Mouse (Mus musculus) lung, embryonic 14.5 days (tissue): ENCODE results near the gene Rac3. TPM values are rescaled to one million over a fixed set of nuclear protein-coding genes. Genes with fewer than 3 reads are reported as not detected.

Experiments used
- ATAC-seq: fragments of 200-750 bp; cut with Nextera tagmentation; 2 replicates; pipeline ENCODE4 v1.8.0; 2017; ENCODE audit warnings: mild to moderate bottlenecking, moderate TSS enrichment, moderate library complexity; ENCODE audit not compliant: insufficient read depth
- DNase-seq: peaks from one replicate; pipeline ENCODE4 v3.0.0-alpha.2; 2015
- H3K27ac ChIP-seq: fragments of 300-500 bp; sonication (generic); 2 replicates; pipeline ENCODE4 v1.5.1; 2014; ENCODE audit warnings: low read depth, mild to moderate bottlenecking, moderate library complexity
- H3K27me3 ChIP-seq: fragments of 300-500 bp; sonication (generic); 2 replicates; pipeline ENCODE4 v1.6.1; 2014; ENCODE audit warnings: low read length, control low read depth; ENCODE audit not compliant: insufficient read depth
- H3K36me3 ChIP-seq: fragments of 300-500 bp; sonication (generic); 2 replicates; pipeline ENCODE4 v1.6.1; 2014; ENCODE audit warnings: control low read depth; ENCODE audit not compliant: insufficient read depth
- H3K4me1 ChIP-seq: fragments of 300-500 bp; sonication (generic); 2 replicates; pipeline ENCODE4 v1.6.1; 2014; ENCODE audit warnings: antibody characterized with exemption, control low read depth; ENCODE audit not compliant: insufficient read depth
- H3K4me2 ChIP-seq: fragments of 300-500 bp; sonication (generic); 2 replicates; pipeline ENCODE4 v1.6.1; 2014; ENCODE audit warnings: mild to moderate bottlenecking
- H3K4me3 ChIP-seq: fragments of 300-500 bp; sonication (generic); 2 replicates; pipeline ENCODE4 v1.5.1; 2014; ENCODE audit warnings: low read depth, low read length
- H3K9ac ChIP-seq: fragments of 300-500 bp; sonication (generic); 2 replicates; pipeline ENCODE4 v1.6.1; 2014
- H3K9me3 ChIP-seq: fragments of 300-500 bp; sonication (generic); 2 replicates; pipeline ENCODE4 v1.6.1; 2016; ENCODE audit warnings: low read depth, low read length, control low read depth
- CTCF ChIP-seq: IDR thresholded peaks from 2 replicates; pipeline ENCODE4 v1.5.1; 2016; ENCODE audit warnings: antibody characterized with exemption, low read depth
- WGBS: fragments of 180-500 bp; shearing (Covaris S2); extraction: QIAGEN DNeasy Blood & Tissue Kit; methylation state at CpG from one replicate; pipeline ENCODE4 v1.1.7; 2014; 5-methylcytosine and 5-hydroxymethylcytosine counted together
- polyA plus RNA-seq: library from polyadenylated mRNA; unstranded; fragments of >200 nt; fragmentation: Nextera tagmentation; extraction: Ambion mirVana; gene quantifications from 2 replicates; pipeline ENCODE4 v1.2.1, GENCODE M21; 2014

Gene Rac3
- polyA plus RNA-seq, 1 experiment from 2014 or later: 10.3 TPM

DNA sequence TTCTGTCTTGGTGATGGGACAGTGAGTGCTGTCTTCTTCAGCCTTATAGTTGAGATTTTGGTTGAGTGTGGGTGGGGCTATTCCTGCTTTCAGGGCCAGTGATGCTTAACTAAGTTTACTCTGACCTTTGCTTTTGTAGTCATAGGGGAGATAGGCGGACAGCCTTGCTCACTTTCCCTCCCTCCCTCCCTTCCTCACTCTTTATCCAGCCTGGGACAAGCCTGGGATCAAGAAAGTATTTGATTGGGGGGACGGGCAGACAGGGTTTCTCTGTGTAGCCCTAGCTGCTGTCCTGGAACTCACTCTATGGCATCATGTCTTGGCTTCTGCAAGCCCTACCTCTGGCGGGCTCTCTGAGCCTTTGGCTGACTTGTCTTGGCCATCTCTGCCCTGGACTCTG is 27.8 kb upstream of the Rac3 start:
- peaks cover 50% of the 10 kb centered on the region for H3K36me3 ChIP-seq
- no peaks in the 10 kb centered on the region for H3K9me3 ChIP-seq
- no peak overlapping the region for H3K4me2 ChIP-seq
- WGBS: 77% methylated on average over 3 of the region's 3 CpGs
- no peak overlapping the region for H3K9ac ChIP-seq
- DNase-seq (no peak), ATAC-seq (no peak)
- no peaks in the 10 kb centered on the region; the same call in 1 of the 2 replicates for H3K4me1 ChIP-seq
- no peaks in the 10 kb centered on the region for H3K27me3 ChIP-seq
- no peak overlapping the region for H3K27ac ChIP-seq
- TF ChIP-seq CTCF: no peak
- H3K4me3 ChIP-seq: no peak overlapping the region

DNA sequence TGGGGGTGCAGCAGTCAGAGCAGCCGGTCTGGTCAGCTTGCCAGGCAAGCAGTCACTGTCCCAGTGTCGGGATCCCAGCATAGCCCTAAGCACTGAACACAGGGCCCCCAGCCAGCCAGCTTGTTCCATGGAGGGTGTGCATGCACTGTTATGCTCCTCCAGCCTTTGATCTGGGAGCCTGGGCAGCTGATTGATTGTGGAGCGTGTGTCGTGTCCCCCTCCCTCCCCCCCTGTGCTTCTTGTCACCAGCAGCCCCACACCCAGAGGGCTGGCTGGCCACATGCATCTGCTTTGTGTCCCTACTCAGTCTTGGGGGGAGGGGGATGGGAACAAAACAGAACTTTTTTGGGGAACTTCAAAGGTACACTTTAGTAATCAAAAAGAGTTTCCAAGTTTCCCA is 26.1 kb upstream of the Rac3 start:
- 8% methylated on average over 4 of the region's 4 CpGs for WGBS
- Histone ChIP-seq H3K4me1 (no peaks in the 10 kb centered on the region; the same call in 1 of the 2 replicates), H3K9me3 (no peaks in the 10 kb centered on the region), H3K9ac (no peak overlapping the region; the same call in 1 of the 2 replicates), H3K36me3 (peaks cover 46% of the 10 kb centered on the region), H3K4me3 (no peak overlapping the region), H3K27ac (peak overlapping the region; percentile 33), H3K27me3 (no peaks in the 10 kb centered on the region), H3K4me2 (0 out of 2 replicates have a peak overlapping the region, but pooled peaks have one; percentile 18)
- ATAC-seq: peak; percentile 93
- TF ChIP-seq CTCF: no peak
- peak; percentile 79 for DNase-seq

DNA sequence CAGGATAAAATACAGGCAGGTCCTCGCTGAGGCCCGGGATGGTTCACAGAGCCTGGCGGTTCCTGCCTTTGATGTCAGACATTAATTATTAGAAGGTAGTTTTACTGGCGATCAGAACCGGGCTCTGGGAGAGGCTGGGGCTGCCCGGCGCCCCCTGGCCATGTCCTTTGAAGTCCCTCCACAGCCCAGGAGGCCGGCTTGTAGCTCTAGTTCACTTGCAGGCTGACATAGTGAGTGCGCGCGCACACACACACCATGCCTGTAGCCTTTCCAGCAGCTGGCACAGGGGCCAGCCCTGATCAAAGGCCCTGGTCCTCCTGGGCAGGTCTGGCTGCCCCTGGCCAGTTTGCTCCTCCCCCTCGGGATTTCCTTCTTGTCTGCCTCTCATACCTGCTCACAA is 25.6 kb upstream of the Rac3 start:
- no peak for TF ChIP-seq CTCF
- Histone ChIP-seq H3K27ac (peak overlapping the region; percentile 33), H3K4me1 (no peaks in the 10 kb centered on the region; the same call in 1 of the 2 replicates), H3K9me3 (no peaks in the 10 kb centered on the region), H3K36me3 (peaks cover 46% of the 10 kb centered on the region), H3K4me2 (peak overlapping the region; percentile 2; the same call in 1 of the 2 replicates), H3K27me3 (no peaks in the 10 kb centered on the region), H3K4me3 (no peak overlapping the region), H3K9ac (no peak overlapping the region)
- WGBS: 27% methylated on average over 12 of the region's 12 CpGs
- DNase-seq: peak; percentile 41
- peak; percentile 59 for ATAC-seq

DNA sequence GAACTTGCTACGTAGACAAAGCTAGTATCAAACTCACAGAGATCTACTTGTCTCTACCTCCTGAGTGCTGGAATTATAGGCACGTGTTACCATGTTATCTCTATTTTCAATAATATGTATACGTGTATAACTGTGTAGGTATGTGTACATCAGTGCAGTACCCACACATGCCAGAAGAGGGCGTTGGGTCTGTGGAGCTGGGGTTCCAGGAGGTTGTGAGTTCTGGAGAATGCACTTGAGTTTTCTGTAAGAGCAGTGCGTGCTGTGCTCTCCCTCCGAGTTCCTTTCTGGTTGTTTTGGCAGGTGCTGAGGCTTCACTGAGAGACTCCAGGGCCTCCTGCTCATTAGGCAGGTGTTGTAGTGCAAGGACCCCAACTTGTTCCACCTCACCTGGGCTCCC is 24.7 kb upstream of the Rac3 start:
- Histone ChIP-seq H3K4me2 (no peak overlapping the region), H3K9ac (no peak overlapping the region), H3K36me3 (peaks cover 49% of the 10 kb centered on the region), H3K4me1 (no peaks in the 10 kb centered on the region; the same call in 1 of the 2 replicates), H3K4me3 (no peak overlapping the region), H3K27me3 (no peaks in the 10 kb centered on the region), H3K9me3 (no peaks in the 10 kb centered on the region), H3K27ac (no peak overlapping the region)
- DNase-seq: peak; percentile 20
- WGBS: 89% methylated on average over 6 of the region's 6 CpGs
- ATAC-seq: no peak
- peak; percentile 57 for TF ChIP-seq CTCF

DNA sequence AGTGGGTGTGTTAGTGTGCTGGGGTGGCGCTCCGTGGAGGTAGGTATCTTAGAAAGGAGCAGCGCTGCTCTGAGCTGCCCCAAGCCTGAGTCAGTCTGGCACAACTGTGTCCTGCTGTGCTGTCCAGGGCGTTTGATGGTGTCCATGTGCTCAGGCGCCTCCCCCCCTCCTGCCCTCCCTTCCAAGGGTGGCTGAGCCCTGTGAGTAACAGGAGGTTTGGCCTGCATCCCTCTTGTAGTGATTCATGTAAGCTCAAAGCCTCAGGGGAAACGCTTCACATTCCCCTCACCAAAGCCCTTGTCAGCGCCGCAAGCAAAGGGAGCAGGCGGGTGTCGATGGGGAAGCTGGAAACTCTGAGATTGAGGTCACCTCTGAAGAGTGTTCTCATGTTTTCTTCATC is 23.5 kb upstream of the Rac3 start:
- H3K4me2 ChIP-seq: no peak overlapping the region
- H3K4me3 ChIP-seq: no peak overlapping the region
- H3K9ac ChIP-seq: no peak overlapping the region
- ATAC-seq: no peak
- DNase-seq: peak; percentile 45
- H3K36me3 ChIP-seq: peaks cover 53% of the 10 kb centered on the region
- no peaks in the 10 kb centered on the region; the same call in 1 of the 2 replicates for H3K4me1 ChIP-seq
- WGBS: 42% methylated on average over 10 of the region's 10 CpGs
- H3K27me3 ChIP-seq: no peaks in the 10 kb centered on the region
- TF ChIP-seq CTCF: no peak
- no peaks in the 10 kb centered on the region for H3K9me3 ChIP-seq
- peak overlapping the region; percentile 21; the same call in 1 of the 2 replicates for H3K27ac ChIP-seq

DNA sequence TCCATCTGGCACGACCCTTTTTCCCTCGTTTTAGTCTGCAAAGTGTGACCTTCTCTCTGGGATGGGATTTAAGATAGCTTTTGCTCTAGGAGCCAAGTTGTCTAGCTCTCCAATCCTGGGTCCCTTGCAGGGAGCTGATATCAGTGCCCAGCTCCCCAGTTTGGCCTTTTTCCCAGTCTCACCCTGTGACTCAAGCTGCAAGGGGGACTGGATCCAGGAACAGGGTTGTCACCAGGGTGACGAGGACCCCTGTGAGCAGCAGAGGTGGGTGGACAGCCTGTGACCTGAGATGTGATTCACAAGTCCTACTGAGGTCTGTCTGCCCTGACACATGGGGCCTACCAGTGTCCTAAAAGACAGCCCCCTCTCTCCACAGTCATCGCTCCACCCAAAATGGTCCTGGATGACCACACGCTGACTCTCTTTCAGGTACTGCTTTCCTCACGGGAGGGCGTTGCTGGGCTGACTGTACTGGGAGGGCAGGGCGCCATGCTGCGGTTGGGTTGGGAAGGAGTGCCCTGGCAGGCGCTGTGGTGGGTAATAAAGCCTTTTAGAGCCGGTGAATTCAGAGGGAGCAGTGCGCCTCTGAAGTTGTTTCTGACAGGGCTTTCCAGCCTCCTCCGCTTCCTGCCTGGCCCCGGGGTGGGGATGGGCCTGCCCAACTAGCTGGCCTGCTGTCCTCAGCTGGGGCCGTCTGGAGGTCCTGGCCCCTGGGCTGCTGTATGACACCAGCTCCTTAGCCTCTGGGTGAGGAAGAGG is 17.4 kb upstream of the Rac3 start:
- H3K4me2 ChIP-seq: no peak overlapping the region
- no peak overlapping the region for H3K4me3 ChIP-seq
- H3K27me3 ChIP-seq: no peaks in the 10 kb centered on the region
- H3K27ac ChIP-seq: peak overlapping the region; percentile 6
- peaks cover 48% of the 10 kb centered on the region for H3K36me3 ChIP-seq
- WGBS: 45% methylated on average over 15 of the region's 15 CpGs
- peaks cover 22% of the 10 kb centered on the region for H3K4me1 ChIP-seq
- no peak; the same call in 1 of the 2 replicates for ATAC-seq
- H3K9ac ChIP-seq: 0 out of 2 replicates have a peak overlapping the region, but pooled peaks have one; percentile 13
- DNase-seq: peak; percentile 36
- TF ChIP-seq CTCF: no peak
- no peaks in the 10 kb centered on the region for H3K9me3 ChIP-seq

DNA sequence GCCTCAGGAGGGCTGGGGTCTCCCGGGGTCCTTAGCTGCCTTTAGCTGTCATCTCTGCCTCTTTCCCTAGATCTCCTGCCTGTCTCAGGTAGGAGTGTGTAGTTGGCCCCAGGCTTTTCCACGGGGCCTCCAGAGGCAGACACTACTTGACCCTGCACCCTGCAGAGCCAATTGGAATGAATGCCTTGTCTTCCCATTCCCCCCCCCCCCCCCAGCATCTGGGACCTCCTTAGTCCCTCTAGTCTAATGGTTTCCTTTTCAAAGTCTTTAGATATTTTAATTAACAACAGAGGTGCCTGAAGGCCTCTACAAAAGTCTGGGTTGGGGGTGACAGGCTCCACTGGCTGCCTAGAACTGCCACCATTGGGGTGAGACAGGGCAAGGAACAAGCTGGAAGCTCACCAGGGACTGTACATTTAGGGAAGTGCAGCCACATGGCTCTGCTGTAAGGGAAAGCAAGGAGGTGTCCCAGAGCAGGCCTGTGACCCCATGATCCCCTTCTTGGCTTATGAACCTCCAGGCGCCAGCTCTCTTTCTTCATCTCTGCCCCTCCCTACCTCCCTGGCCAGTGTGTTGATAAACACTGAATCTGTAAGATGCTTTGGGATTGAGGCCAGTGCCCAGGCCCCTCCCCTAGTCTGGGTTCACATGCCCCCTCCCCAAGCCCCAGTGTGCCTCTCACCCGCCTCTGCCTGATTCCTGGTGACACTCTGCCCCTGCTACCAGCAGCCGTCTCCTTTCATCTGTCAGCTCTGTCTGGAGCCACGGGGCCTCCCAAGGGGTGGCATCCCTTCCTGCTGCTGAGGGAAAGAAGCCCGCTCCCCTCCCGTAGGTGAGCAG is 16.6 kb upstream of the Rac3 start:
- DNase-seq: peak; percentile 75

More for the DNA sequence above, 16.6 kb upstream of the Rac3 start:
- Histone ChIP-seq H3K27ac (peak overlapping the region; percentile 40), H3K9me3 (no peaks in the 10 kb centered on the region), H3K4me2 (no peak overlapping the region), H3K9ac (no peak overlapping the region), H3K4me1 (peaks cover 22% of the 10 kb centered on the region), H3K4me3 (no peak overlapping the region), H3K36me3 (peaks cover 49% of the 10 kb centered on the region), H3K27me3 (no peaks in the 10 kb centered on the region)
- ATAC-seq: peak; percentile 54
- TF ChIP-seq CTCF: no peak
- 29% methylated on average over 8 of the region's 8 CpGs for WGBS
